Mouse (Mus musculus) embryonic fibroblast, embryonic 13.5 days (primary cell): ENCODE results near the gene Car10. TPM values are rescaled to one million over a fixed set of nuclear protein-coding genes. Genes with fewer than 3 reads are reported as not detected.

Experiments
- H3K27ac ChIP-seq: 2 replicates; pipeline ENCODE4 v1.5.1; 2012; ENCODE audit warnings: low read length, control low read depth, inconsistent platforms; ENCODE audit not compliant: insufficient read depth
- H3K4me1 ChIP-seq: 2 replicates; pipeline ENCODE4 v1.6.1; 2011; ENCODE audit warnings: low read length; ENCODE audit not compliant: control insufficient read depth, insufficient read depth
- H3K4me3 ChIP-seq: 2 replicates; pipeline ENCODE4 v1.5.1; 2011; ENCODE audit warnings: mild to moderate bottlenecking, control low read depth, low read length; ENCODE audit not compliant: insufficient read depth
- CTCF ChIP-seq: IDR thresholded peaks from 2 replicates; pipeline ENCODE4 v1.5.1; 2011; ENCODE audit warnings: mild to moderate bottlenecking, control low read depth, low read length, moderate library complexity, borderline replicate concordance; ENCODE audit not compliant: insufficient read depth
- POLR2A ChIP-seq: IDR thresholded peaks from 2 replicates; pipeline ENCODE4 v1.6.1; 2011; ENCODE audit warnings: low read depth, mild to moderate bottlenecking, control low read depth, low read length, moderate library complexity
- polyA plus RNA-seq: library from polyadenylated mRNA; stranded (reverse); fragments of >200 nt; gene quantifications from 2 replicates; pipeline ENCODE4 v1.2.4, GENCODE M21; 2011; ENCODE audit warnings: low read depth; ENCODE audit not compliant: missing spikeins, insufficient read length

Gene Car10
- polyA plus RNA-seq, 1 experiment, result 0.88 TPM

DNA sequence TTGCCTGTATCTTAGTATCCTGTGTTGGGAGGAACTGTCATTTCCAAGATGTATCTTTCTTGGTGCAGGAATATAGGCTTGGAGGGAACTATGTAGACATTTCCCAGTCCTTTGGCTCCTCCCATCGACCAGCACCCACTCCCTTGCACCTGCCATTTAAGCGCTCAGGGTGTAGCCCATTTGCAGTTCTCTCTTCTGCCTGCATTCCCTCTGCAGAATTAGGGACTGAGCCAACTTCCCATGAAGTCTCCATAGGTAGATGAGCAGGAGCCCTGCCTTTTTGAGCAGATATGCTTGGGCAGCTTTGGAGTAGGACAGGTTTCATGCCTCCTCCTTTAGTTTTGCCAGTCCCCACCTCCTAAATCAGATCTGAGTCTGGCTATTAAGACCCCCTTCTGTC, 3.3 kb downstream of the Car10 start:
- no peak for TF ChIP-seq POLR2A
- no peak for TF ChIP-seq CTCF
- H3K4me3 ChIP-seq, result no peak overlapping the region
- H3K27ac ChIP-seq, result no peak overlapping the region

GRCm38 (mm10) chr11:93102321-93102720, 4.5 kb downstream of the Car10 start:
- no peak overlapping the region for H3K4me3 ChIP-seq
- no peak overlapping the region for H3K27ac ChIP-seq
- no peak for TF ChIP-seq CTCF
- TF ChIP-seq POLR2A, result no peak
- H3K4me1 ChIP-seq, result no peaks in the 10 kb centered on the region

More for the DNA sequence above, 3.3 kb downstream of the Car10 start:
- H3K4me1 ChIP-seq, result no peaks in the 10 kb centered on the region

DNA sequence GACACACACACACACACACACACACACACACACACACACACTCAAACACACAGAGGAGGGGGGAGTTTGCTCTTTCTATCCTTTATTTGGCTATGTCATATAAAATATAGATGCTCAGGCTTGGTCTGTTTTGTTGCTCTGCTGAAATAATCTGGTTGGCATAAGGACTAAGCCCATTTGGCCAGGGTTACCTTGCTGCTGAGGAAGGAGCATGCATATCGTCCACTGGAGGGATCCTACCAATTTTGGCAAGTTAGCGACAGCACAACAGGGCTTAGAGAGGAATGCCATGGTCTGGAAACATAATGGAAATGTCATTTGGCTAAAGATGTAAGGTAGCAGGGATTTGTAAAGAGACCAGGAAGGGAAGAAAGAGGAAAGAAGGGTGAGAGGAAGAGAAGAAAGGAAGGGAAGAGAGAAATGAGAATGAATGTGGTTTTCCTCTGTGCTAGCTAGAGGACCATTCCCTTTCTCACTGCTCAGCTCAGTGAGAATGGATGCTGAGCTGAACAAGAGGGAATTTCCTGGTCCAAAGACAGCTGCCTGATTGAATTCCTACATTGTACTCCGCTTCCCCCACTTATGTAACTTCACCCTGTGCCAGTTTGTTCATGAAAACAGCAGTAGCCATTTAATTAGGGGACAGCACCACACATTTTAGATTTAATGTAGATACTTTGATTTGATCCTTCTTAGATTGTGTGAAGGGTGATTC, 5.4 kb downstream of the Car10 start:
- H3K4me3 ChIP-seq, result no peak overlapping the region
- no peak overlapping the region for H3K27ac ChIP-seq
- no peak for TF ChIP-seq POLR2A
- TF ChIP-seq CTCF, result no peak

DNA sequence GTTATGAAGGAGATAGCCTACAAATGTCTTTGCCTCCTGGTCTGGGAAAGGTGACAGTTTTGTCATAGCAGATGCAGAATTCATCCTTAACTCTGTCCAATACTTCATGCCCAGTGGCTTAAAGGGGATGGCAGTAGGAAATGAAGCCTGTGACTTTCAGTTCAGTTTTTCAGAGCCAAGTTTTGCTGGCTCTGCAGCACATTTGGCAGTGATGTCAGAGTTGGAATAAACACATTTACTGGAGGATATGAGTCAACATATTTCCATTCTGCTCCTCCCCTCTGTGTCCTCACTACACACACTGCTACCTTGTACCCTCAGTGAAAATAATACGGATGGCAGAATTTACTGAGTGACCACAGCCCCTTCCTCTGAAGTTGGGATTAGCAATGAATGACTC, 11.6 kb downstream of the Car10 start:
- TF ChIP-seq CTCF (no peak), POLR2A (no peak)
- no peaks in the 10 kb centered on the region for H3K4me1 ChIP-seq
- H3K4me3 ChIP-seq, result no peak overlapping the region
- H3K27ac ChIP-seq, result no peak overlapping the region

More for the DNA sequence above, 5.4 kb downstream of the Car10 start:
- H3K4me1 ChIP-seq, result no peaks in the 10 kb centered on the region

DNA sequence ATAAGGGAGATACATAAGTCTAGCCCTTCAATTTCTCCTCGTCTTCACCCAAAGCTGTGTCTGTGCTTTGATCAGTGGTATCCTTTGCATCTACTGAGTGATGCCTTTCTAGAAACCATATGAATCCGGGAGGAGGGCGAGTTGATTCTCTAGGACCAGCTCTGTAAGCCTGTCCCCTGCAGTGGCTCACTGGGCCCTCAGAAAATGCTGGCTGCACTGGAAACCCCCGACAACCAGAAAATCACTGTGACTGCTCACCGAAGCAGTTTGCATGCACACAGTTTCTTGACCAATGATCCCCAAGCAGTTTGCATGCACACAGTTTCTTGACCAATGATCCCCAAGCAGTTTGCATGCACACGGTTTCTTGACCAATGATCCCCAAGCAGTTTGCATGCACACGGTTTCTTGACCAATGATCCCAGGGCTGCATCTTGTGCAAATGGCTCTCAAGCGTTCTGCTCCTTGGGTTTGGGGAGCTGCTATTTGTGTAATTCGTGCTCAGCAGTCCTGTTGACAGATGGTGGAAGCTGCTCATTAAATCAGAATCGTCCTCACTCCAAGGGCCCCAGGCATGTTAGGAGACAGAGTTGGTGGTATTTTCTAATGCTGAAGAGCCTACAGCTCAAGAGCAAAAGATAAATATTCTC, 23.1 kb downstream of the Car10 start:
- Histone ChIP-seq H3K27ac (no peak overlapping the region), H3K4me1 (no peaks in the 10 kb centered on the region)
- TF ChIP-seq CTCF (no peak), POLR2A (no peak)

DNA sequence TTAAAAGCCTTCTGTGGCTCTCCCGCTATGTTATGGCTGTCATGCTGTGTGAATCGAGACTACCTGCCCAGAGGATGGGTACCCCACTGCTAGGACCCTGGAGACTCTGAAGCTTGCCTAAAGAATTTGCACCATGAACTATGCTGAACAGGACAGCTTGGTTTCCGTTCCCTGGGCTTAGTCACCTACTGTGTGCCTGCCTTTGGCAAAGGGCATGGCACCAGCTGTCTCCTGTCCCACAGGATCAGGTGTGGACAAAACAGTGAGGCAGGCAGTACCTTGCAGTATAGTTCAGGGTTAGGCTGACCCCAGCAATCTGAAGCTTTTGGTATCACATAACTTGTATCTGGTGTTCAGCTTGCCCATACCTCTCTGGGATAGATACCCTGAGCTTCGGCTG, 25.9 kb downstream of the Car10 start:
- TF ChIP-seq CTCF (no peak), POLR2A (no peak)
- no peaks in the 10 kb centered on the region for H3K4me1 ChIP-seq

More for the DNA sequence above, 23.1 kb downstream of the Car10 start:
- no peak overlapping the region for H3K4me3 ChIP-seq

GRCm38 (mm10) chr11:93126466-93126865, 28.6 kb downstream of the Car10 start:
- Histone ChIP-seq H3K27ac (no peak overlapping the region), H3K4me1 (no peaks in the 10 kb centered on the region), H3K4me3 (no peak overlapping the region)
- no peak for TF ChIP-seq POLR2A
- no peak for TF ChIP-seq CTCF

More for the DNA sequence above, 25.9 kb downstream of the Car10 start:
- no peak overlapping the region for H3K27ac ChIP-seq
- H3K4me3 ChIP-seq, result no peak overlapping the region

GRCm38 (mm10) chr11:93128481-93128880, 30.7 kb downstream of the Car10 start:
- Histone ChIP-seq H3K27ac (no peak overlapping the region), H3K4me1 (no peaks in the 10 kb centered on the region), H3K4me3 (no peak overlapping the region)
- TF ChIP-seq CTCF (no peak), POLR2A (no peak)

GRCm38 (mm10) chr11:93137841-93138240, 40.0 kb downstream of the Car10 start:
- Histone ChIP-seq H3K4me3 (no peak overlapping the region), H3K27ac (no peak overlapping the region), H3K4me1 (no peaks in the 10 kb centered on the region)
- no peak for TF ChIP-seq CTCF
- no peak for TF ChIP-seq POLR2A

- no peak overlapping the region for H3K27ac ChIP-seq
- H3K4me3 ChIP-seq, result no peak overlapping the region
- H3K4me1 ChIP-seq, result no peaks in the 10 kb centered on the region
- no peak for TF ChIP-seq POLR2A
- TF ChIP-seq CTCF, result no peak
Measured at GRCm38 (mm10) chr11:93141727-93142126, 43.9 kb downstream of the Car10 start.
